Mouse (Mus musculus) layer of hippocampus, postnatal 10 days (tissue): ENCODE results near the gene Srpk2. TPM values are rescaled to one million over a fixed set of nuclear protein-coding genes. Genes with fewer than 3 reads are reported as not detected.
"Not testable (repeated sequence)": the region's sequence is repeated elsewhere in the genome, so short reads cannot be mapped to it uniquely, and the experiment has no call there.

Source experiments
- DNase-seq, 2 experiments: peaks; one replicate each; pipeline ENCODE4 v3.0.0; 2021; ENCODE audit warnings: low spot score in 2 of 2
- long read RNA-seq: library from polyadenylated mRNA; stranded (forward); transcript quantifications from one replicate; pipeline ENCODE4 v2.0.0, GENCODE M21; 2023
- total RNA-seq, 2 experiments: library from RNA; stranded (reverse); gene quantifications; 2 replicates each; pipeline ENCODE4 v1.2.3; 2021

The Srpk2 gene
- 100 to 1,000 TPM; 143 to 151 TPM for total RNA-seq
- long read RNA-seq, full-length matches to known transcripts = 2 of 48 reads
- long read RNA-seq, partial matches to known transcripts = 14 of 48 reads
- long read RNA-seq, other reads (novel, unspliced or antisense) = 32 of 48 reads

DNA sequence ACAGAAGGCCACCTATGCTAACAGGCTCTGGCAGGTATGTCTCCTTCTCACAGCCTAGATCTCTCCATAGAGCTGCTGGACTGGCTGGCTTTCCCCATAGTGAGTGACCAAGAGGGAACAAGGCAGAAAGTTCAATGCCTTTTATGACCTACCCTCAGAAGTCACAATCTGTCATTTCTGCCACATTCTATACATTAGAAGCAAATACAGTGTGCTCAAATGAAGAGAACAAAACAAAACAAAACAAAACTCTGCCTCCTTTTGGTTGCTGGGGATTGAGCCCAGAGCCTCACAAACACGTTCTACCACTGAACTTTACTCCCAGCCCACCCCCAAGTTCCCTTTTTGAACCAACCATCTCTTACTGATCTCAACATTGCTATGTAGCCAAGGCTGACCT, at the start of gene Srpk2:
Srpk2 (minus strand) TSS at position 101 of the 400 bp plus-strand sequence.
- no peak for DNase-seq

DNA sequence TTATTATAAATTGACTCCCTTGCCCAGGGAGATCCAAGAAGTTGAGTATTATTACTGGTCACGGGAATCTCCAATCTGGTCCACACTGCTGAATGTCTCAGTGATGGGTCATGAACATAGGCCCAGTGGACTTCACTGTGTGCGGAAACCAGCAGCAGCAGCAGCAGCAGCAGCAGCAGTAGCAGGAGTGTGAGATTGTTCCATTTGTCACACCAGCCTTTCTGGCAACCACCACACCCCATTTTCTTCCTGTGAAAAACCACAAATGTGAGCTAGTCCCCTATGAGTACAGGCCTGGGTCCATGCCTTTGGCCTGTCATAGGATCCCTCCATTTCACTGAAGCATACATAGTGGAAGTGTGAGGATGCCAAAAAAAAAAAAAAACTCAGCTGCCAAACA, 37.5 kb upstream of the Srpk2 start:
- no peak for DNase-seq

DNA sequence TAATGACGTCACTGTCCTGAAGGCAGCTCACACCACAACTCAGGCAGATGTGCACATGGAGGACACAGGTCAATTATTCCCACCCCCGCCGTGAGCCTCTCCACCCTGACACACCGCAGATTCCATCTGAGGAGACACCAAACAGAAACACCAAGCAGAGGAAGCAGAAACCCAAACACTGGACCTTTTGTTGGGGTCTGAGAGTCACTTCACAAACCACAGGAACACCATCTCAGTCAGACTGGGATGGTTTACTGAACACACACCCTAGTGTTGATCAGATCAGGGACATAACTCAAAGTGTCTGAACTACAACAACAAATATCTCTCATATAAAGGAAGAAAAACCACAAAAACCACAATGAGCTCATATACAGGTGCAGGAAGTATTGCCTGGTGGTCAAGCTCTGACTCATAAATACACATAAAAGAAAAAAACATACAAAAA, 34.5 kb upstream of the Srpk2 start:
- DNase-seq = no peak

DNA sequence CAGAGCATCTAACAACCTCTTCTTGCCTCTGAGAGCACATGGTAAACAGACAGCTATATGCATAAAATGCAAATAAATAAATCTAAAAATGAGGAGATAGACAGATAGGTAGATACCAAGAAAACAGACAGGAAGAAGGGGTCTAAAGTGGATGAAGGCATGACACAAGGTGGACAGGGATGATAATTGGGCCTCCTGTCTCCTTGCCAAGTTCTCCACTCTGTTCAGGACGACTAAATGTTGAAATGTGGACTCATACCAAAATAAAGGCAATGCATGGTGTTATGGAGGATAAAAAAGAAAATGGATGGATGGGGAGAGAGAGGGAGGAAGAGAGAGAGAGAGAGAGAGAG, 33.7 kb upstream of the Srpk2 start:
- no peak for DNase-seq

DNA sequence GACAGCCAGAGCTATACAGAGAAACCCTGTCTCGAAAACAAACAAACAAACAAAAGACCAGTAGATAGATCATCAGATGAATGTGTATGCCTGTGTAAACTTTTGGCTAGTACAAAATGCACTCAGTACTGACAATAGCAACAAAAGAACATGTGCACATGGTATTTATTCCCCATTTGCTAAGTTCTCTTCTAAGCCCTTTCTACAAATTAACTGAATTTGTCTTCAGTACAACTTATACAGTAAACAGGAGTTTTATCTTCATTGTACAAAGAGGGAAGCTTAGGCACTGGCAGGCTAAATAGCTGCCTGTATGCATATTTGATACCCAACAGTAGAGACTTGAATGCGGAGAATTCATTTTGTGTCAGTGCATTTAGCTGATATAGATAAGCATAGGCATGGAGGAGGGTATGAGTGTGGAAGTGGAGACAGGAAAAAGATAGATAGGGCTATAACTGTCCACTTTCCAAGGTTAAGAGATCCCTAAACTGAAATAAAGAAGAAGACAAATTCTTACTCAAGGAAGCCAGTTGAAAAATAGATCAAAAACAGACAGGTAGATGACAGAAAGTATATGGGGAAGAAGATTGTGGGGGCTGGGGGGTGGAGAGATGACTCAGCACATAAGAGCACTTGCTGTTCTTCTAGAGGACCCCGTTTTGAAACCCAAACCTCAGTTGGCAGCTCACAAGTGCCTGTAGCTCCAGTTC, 33.2 kb upstream of the Srpk2 start:
- no peak for DNase-seq

DNA sequence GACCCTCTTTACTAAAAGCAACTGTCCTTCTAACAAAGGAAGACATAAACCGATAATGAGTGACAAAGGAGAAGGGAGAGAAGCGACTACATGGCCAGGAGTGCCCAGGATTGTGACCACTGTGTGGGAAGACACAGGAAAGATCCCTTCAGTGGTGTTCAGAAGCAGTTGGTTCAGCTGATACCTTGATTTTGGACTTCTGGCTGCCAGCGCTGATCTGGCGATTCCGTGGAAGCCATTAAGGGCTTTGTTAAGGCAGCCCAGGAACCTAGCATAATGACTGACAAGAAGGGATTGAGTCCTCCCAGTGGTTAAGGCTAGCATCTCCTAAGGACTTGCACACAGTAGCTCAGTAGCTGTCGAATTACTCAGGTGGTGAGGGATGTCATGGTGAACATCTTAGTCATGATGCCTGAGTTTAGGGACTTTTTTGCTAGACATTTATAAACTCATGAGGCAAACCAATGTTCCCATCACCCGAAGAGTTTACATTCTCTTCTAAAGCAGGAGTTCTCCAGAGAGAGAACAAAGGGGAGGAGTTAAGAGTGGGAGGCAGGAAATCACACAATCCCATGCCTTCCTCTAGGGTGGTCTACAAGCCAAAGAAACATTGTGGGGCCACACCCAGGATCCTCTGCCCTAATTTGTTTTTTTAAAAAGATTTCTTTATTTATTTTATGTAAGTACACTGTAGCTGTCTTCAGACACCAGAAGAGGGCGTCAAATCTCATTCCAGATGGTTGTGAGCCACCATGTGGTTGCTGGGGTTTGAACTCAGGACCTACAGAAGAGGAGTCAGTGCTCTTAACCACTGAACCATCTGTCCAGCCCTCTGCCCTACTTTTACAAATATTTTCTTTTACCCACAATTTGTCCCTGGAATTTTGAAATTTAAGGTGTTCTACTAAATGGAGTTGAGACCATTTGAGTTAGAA, 29.3 kb upstream of the Srpk2 start:
- no peak for DNase-seq

DNA sequence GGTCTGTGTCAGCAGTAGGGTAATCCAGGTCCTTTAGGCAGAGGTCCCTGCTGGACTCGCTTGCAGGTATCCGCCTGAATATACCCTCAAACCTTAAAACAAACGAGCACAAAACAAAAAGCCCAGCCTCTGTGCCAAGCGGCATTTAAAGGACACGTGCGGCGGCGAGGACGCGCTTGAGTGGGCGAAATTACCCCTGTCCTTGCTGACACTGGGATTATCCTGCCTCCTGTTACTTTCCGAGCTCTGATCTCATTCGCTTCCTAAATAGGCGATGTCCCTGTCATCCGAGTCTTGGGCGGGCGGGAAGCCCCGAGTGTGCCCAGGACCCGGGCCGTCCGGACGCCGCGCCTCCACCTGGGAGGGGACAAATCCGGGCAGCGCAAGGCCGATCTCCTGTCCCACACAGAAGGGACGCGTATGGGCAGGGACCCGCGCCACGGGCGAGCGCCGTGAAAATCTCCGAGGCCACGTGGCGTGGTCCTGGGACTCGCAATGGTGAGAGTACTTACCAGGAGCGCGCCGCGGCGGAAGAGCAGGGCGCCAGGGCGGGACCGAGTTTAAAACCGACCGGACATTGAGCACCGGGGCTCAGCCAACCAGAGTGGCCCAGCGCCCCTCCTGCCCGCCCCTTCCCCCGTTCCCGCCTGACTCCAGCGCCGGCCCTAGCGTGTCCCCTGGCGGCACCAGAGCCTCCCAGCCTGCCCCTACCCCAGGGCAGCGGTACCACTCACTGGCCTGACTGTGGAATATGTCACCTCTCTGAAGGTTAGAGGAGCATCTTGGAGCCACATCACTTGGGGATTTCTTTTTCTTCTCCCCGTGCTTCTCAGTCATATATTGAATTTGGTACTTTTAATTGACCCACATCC, 27.9 kb upstream of the Srpk2 start:
- peak; percentile 74 to 79 for DNase-seq

DNA sequence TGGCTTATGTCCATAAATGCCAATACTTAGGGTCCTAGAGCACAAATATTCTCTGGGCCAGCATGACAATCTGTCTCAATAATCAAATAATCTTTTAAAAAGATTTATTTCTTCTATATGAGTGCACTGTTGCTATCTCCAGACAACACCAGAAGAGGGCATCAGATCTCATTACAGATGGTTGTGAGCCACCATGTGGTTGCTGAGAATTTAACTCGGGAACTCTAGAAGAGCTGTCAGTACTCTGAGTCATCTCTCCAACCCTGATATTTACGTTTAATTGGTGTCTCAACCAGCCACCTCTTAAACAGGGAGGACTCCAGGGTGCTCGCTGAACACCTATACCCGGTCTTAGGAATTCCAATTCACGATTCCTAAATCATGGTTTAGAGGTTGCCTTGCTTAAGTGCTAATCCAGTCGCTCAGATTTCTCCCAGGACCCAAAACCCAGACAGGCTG, 27.3 kb upstream of the Srpk2 start:
- peak; percentile 27 to 40 for DNase-seq

DNA sequence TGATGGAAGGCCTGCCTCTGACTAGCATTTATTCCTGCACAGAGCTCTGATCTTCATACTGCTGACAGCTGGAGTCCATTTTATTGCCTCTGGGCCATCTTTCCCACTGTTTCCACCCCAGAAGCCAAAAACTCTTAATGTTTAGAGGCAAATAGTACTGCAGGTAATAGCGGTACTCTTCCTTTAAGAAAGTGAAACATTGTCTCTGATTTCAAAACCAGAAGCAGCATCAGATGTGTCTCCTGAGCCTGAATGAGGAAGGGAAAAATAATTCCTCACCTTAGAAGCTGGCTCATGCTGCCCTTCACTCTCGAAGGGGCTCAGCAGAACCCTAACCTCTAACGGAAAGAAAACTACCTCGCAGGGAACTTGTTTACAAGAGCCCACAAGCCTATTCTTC, 26.8 kb upstream of the Srpk2 start:
- no peak for DNase-seq

DNA sequence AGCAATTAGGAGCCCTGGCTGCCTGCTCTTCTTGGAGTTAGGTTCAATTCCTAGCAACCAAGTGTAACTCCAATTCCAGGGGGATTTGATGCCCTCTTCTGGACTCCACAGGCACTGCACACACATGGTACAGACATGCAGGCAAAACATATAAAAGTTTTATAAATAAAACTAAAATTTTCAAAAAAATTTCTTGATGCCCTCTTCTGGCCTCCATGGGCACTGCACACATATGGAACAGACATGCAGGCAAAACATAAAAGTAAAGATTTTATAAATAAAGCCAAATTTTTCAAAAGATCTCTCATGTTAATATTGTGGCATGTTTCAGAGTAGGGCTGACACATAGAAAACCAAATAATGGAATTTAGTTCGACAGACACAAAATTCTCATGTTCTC, 25.2 kb upstream of the Srpk2 start:
- no peak for DNase-seq

DNA sequence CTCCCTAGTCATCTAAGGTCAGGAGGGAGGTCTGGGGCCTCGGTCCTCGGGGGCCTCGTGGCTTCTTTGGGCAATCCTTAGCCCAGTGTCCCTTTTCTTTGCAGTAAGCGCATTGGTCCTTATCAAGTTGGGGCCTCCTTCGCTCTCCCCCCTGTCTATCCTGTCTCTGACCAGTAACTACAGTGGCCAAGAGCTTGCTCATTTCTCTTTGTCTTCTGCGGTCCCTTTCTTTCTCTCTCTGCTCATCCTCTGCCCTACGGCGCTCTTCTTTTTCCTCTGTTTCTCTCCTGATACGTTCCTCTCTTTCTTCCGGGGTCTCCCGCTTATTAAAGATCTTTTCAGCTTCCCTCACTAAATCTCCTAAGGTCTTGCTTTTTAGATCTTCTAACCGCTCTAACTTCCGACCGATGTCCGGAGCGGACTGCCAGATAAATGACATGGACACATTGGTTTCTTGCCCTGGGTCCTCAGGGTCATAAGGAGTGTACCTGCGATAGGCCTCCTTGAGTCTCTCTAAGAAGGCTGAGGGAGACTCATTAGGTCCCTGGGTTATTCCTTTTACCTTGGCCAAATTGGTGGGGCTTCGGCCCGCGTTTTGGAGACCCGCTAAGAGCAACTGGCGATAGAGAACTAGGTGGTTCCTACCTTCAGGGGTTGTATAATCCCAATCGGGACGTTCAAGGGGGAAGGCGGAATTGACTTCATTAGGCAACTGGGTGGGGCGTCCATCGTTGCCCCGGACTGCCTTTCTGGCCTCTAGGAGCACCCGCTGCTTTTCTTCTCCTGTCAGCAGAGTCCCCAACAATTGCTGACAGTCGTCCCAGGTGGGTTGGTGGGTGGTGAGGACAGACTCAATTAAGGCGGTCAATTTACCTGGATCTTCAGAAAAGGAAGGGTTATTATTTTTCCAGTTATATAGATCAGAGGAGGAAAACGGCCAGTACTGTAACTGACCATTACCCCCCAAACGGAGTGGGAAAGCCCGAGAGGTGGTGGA, 22.5 kb upstream of the Srpk2 start:
- DNase-seq = not testable (repeated sequence)

DNA sequence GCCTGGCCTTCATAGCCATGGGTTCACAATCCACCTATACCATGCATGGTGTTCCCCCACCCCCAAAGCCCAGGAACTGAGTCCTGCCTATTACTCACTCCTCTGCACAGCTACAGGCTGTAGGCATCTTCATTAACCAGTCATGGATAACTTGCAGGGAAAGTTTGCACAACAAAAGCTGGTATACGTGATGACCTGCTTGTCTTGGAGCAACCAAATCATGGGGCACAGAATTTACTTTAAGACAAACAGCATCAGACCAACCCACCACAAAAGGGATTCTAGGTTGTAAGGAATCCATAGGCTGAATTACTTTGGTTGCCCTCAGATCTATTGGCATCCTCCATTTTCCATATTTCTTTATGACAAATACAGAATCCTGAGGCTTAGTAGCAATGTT, 13.0 kb upstream of the Srpk2 start:
- DNase-seq = no peak

DNA sequence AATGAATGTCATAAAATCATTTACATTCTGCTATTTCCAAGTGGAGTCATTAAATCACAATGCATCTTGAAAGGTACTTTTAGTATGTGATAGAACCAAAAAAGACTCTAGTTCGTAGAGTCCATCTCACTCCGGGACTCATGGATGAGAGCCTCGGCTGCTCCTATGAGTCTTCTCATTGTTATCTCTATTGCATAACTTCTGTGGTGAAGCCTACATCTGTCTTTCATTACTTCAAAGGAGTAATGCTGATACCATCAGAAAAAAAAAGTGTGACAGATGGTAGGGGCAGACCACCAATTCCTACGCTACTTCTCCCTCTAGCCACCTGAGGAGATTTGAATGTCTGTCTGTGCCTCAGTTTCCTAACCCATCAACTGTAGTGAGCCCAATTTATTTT, 986 bp downstream of the Srpk2 start:
- no peak for DNase-seq

DNA sequence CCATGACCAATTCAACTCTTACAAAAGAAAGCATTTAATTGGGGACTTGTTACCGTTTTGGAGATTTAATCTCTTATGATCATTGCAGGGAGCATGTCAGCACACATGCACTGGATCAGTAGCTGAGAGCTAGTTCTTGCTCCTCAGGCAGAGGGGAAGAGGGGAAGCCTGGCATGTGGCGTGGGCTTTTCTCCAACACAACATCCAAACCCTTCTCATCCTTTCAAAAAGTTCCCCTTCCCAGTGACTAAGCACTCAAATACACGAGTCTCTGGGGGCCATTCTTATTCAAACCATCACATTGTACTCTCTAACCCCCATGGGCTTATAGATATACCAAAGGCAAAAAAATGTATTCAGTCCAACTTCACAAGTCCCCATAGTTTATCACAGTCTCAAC, 5.4 kb downstream of the Srpk2 start:
- DNase-seq = no peak

DNA sequence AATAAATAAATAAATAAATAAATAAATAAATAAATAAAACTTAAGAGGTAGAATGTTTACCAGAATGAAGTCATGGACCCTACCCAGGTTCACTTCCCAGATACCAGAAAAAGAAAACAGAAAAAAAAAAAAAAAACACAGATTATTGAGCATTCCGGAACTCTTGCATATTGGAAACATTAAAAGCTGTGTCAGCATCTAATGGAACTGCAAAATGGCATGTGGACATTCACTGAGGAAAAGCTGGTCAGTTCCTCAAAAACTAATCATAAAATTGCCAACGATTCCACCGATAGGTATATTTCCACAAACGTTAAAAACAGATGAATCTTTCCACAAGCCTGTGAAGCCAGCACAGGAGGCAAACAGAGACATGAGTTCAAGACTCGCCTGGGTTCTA, 6.5 kb downstream of the Srpk2 start:
- DNase-seq = no peak

DNA sequence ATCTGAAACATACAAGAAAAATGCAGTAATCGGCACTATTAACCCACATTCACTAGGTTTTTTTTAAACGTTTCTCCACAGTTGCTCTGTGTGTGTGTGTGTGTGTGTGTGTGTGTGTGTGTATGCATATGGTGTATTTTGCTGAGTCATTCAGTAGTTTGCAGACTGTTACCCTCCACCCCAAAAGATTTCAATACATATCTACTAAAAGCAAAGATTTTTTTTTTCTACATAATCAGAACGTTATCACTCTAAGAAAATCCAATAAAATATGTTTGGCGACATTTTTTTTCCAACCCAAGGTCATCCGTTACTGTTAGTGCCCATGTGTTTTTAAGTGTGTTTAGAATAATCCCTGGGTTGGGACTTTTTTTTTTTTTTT, 7.4 kb downstream of the Srpk2 start:
- DNase-seq = no peak

DNA sequence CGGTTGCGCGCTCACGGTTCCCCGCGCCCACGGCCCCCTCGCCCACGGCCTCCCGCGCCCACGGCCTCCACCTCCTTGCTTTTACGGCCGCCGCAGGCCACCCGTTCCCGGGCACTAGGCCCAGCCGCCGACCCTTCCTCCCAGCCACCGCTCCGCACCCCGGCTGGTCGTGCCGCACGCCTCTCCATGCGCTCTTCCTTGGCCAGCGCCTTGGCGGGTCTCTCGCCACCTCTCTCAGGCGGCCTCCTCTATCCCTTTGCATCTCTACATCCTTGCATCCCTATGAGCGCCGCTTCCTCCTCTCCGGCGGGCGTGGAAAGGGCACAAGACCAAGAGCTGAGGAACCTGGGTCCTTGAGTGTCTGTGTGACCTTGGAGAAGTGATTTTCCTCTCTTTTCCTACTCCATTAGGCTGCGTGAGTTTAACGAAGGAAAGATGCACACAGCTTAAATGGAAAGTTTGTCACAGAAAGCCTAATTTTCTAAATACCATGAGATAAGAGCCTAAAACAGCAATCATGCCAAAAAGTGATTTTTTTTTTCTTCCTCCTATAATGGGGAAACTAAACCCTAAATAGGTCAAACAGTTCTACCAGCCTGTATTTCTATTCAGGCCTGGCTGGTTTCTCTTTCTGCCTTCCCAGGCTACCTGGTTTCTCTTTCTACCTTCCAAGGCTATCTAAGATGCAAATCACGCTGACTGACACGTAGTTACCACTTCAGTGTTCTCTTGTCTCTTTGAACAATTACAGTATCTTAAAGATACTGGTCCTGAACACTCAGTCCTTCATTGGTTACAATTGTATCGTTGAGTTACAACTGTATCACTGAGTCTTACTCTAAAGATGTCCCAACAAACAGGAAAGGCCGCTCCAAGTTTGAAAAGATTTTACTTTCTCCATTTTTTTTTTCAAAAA, 8.0 kb downstream of the Srpk2 start:
- peak; percentile 50 to 67 for DNase-seq

DNA sequence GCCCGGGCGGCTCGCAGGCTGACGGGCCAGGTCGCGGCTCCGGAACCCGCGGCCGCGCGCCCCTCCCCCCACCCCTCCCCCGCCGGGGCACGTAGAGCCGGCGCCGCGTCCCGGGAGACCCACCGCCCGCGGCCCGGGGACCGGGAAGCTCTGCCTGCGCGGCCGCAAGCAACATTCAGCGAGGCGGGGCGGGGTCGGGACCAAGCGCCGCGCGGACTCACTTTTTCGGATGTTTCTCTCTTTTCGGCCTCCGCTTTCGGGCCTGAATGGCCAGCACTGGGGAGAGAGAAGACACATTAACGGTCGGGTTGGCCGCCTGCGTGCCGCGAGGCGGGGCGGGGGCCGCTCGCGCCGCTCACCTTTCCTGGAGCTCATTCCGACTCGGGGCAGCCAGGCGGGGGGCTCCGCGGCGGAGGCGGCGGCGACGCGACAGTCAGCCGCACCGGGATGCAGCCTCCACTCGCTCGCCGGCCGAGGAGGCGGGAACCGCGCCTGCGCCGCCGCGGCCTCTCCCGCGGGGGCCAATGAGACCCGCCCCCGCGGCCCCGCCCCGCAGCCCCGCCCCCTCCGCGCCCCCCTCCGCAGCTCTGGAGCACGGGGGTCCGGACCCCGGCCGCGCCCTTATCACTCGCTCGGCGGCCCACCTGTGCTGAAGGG, 8.8 kb downstream of the Srpk2 start:
- peak; percentile 60 to 81 for DNase-seq
